Mouse (Mus musculus) intestine, embryonic 15.5 days (tissue): ENCODE measurements around the gene Olfr473. TPM values are rescaled to one million over a fixed set of nuclear protein-coding genes. Genes with fewer than 3 reads are reported as not detected.
"Not testable (repeated sequence)": the region's sequence is repeated elsewhere in the genome, so short reads cannot be mapped to it uniquely, and the experiment has no call there.

Experiments
- ATAC-seq: fragments of 200-750 bp; cut with Nextera tagmentation; 2 replicates; pipeline ENCODE4 v1.8.0; 2017; ENCODE audit warnings: moderate TSS enrichment, moderate library complexity
- H3K27ac ChIP-seq: fragments of 300-500 bp; sonication (generic); 2 replicates; pipeline ENCODE4 v1.5.1; 2015; ENCODE audit warnings: mild to moderate bottlenecking, inconsistent platforms
- H3K27me3 ChIP-seq: fragments of 300-500 bp; sonication (generic); replicated peaks from 2 replicates; pipeline ENCODE4 v1.6.1; 2015; ENCODE audit warnings: inconsistent platforms
- H3K36me3 ChIP-seq: fragments of 300-500 bp; sonication (generic); 2 replicates; pipeline ENCODE4 v1.6.1; 2015; ENCODE audit warnings: inconsistent platforms
- H3K4me1 ChIP-seq: fragments of 300-500 bp; sonication (generic); replicated peaks from 2 replicates; pipeline ENCODE4 v1.6.1; 2015; ENCODE audit warnings: inconsistent platforms
- H3K4me2 ChIP-seq: fragments of 300-500 bp; sonication (generic); replicated peaks from 2 replicates; pipeline ENCODE4 v1.6.1; 2015; ENCODE audit warnings: mild to moderate bottlenecking, inconsistent platforms
- H3K4me3 ChIP-seq: fragments of 300-500 bp; sonication (generic); replicated peaks from 2 replicates; pipeline ENCODE4 v1.5.1; 2015; ENCODE audit warnings: inconsistent platforms
- H3K9ac ChIP-seq: fragments of 300-500 bp; sonication (generic); 2 replicates; pipeline ENCODE4 v1.6.1; 2015; ENCODE audit warnings: inconsistent platforms
- H3K9me3 ChIP-seq: fragments of 300-500 bp; sonication (generic); 2 replicates; pipeline ENCODE4 v1.6.1; 2016; ENCODE audit warnings: inconsistent platforms
- WGBS: fragments of 180-500 bp; shearing (Covaris S2); methylation state at CpG from one replicate; pipeline ENCODE4 v1.1.7; 2015; 5-methylcytosine and 5-hydroxymethylcytosine counted together
- polyA plus RNA-seq: library from polyadenylated mRNA; unstranded; fragments of >200 nt; fragmentation: Nextera tagmentation; extraction: Ambion mirVana; gene quantifications from 2 replicates; pipeline ENCODE4 v1.2.1, GENCODE M21; 2015

The Olfr473 gene
- polyA plus RNA-seq, result not detected in 2 replicates

- no peak within 1 kb of the TSS for H3K27ac ChIP-seq
- no peaks in the 10 kb centered on the region for H3K4me1 ChIP-seq
- H3K4me2 ChIP-seq, result no peak within 1 kb of the TSS
- no peak within 1 kb of the TSS for H3K9ac ChIP-seq
- 89% methylated on average over 1 of the region's 1 CpGs for WGBS
- H3K4me3 ChIP-seq, result no peak within 1 kb of the TSS
- H3K27me3 ChIP-seq, result no peaks in the 10 kb centered on the region
- ATAC-seq, result no peak
- H3K9me3 ChIP-seq, result no peaks in the 10 kb centered on the region
- H3K36me3 ChIP-seq, result no peaks in the 10 kb centered on the region
Observed at GRCm38 (mm10) chr7:107930146-107930545, at the start of gene Olfr473. Gene Olfr473, plus strand, starts transcription at chr7:107930446.

GRCm38 (mm10) chr7:107897602-107898001 is 32.6 kb upstream of the Olfr473 start, which contains the start of gene Olfr472:
Gene Olfr472, plus strand, starts transcription at chr7:107897902.
- no peaks in the 10 kb centered on the region for H3K9me3 ChIP-seq
- H3K9ac ChIP-seq, result no peak within 1 kb of the TSS
- no peaks in the 10 kb centered on the region for H3K27me3 ChIP-seq
- no peak for ATAC-seq
- H3K36me3 ChIP-seq, result no peaks in the 10 kb centered on the region
- H3K4me1 ChIP-seq, result no peaks in the 10 kb centered on the region
- H3K27ac ChIP-seq, result no peak within 1 kb of the TSS
- no peak within 1 kb of the TSS for H3K4me3 ChIP-seq
- no peak within 1 kb of the TSS for H3K4me2 ChIP-seq

- 95% methylated on average over 12 of the region's 12 CpGs for WGBS
- not testable (repeated sequence) for H3K27me3 ChIP-seq, H3K4me1 ChIP-seq, H3K27ac ChIP-seq, H3K9me3 ChIP-seq, ATAC-seq, H3K4me3 ChIP-seq, H3K4me2 ChIP-seq, H3K36me3 ChIP-seq, H3K9ac ChIP-seq
Observed at GRCm38 (mm10) chr7:107952539-107952938, 22.3 kb downstream of the Olfr473 start.

- H3K9me3 ChIP-seq, result no peaks in the 10 kb centered on the region
- H3K27ac ChIP-seq, result no peak within 1 kb of the TSS
- H3K4me3 ChIP-seq, result no peak within 1 kb of the TSS
- no peaks in the 10 kb centered on the region for H3K4me1 ChIP-seq
- ATAC-seq, result no peak
- H3K9ac ChIP-seq, result no peak within 1 kb of the TSS
- no peaks in the 10 kb centered on the region for H3K27me3 ChIP-seq
- no peaks in the 10 kb centered on the region for H3K36me3 ChIP-seq
- 88% methylated on average over 1 of the region's 1 CpGs for WGBS
- no peak within 1 kb of the TSS for H3K4me2 ChIP-seq
Observed at GRCm38 (mm10) chr7:107954343-107954742, 24.1 kb downstream of the Olfr473 start, which contains the start of gene Olfr474. Gene Olfr474, plus strand, starts transcription at chr7:107954643.

- Histone ChIP-seq H3K9me3 (no peaks in the 10 kb centered on the region), H3K4me1 (no peaks in the 10 kb centered on the region), H3K36me3 (no peaks in the 10 kb centered on the region), H3K27ac (no peak within 1 kb of the TSS), H3K27me3 (no peaks in the 10 kb centered on the region), H3K9ac (no peak within 1 kb of the TSS), H3K4me3 (no peak within 1 kb of the TSS), H3K4me2 (no peak within 1 kb of the TSS)
- 60% methylated on average over 1 of the region's 1 CpGs for WGBS
- no peak for ATAC-seq
Observed at GRCm38 (mm10) chr7:107964503-107964902, 34.3 kb downstream of the Olfr473 start, which contains the start of gene Olfr476. Gene Olfr476, plus strand, starts transcription at chr7:107964803.

Other genes with a start within 250 kb of the Olfr473 start
- 0.14 and 0.15 TPM in 2 replicates for gene Cyb5r2, start 172.4 kb upstream of the Olfr473 start, polyA plus RNA-seq
- gene Ovch2, start 129.2 kb upstream of the Olfr473 start, polyA plus RNA-seq, result not detected in 2 replicates
- gene Olfr467, start 118.2 kb upstream of the Olfr473 start, polyA plus RNA-seq, result not detected in 2 replicates
- not detected in 2 replicates for gene Olfr469, start 104.9 kb upstream of the Olfr473 start, polyA plus RNA-seq
- gene Olfr470, start 83.0 kb upstream of the Olfr473 start, polyA plus RNA-seq, result not detected in 2 replicates
- not detected in 2 replicates for gene Olfr472, start 32.5 kb upstream of the Olfr473 start, polyA plus RNA-seq
- not detected in 2 replicates for gene Olfr474, start 24.2 kb downstream of the Olfr473 start, polyA plus RNA-seq
- not detected in 2 replicates for gene Olfr476, start 34.4 kb downstream of the Olfr473 start, polyA plus RNA-seq
- not detected in 2 replicates for gene Olfr477, start 56.2 kb downstream of the Olfr473 start, polyA plus RNA-seq
- not detected in 2 replicates for gene Olfr478, start 103.5 kb downstream of the Olfr473 start, polyA plus RNA-seq
- gene Olfr479, start 120.2 kb downstream of the Olfr473 start, polyA plus RNA-seq, result not detected in 2 replicates
- not detected in 2 replicates for gene Olfr480, start 136.9 kb downstream of the Olfr473 start, polyA plus RNA-seq
- gene Olfr481, start 149.4 kb downstream of the Olfr473 start, polyA plus RNA-seq, result not detected in 2 replicates
- 0.09 TPM in 1 of 2 replicates, not detected in the other for gene Olfr482, start 167.1 kb downstream of the Olfr473 start, polyA plus RNA-seq
- not detected in 2 replicates for gene Olfr483, start 170.4 kb downstream of the Olfr473 start, polyA plus RNA-seq
- gene Olfr484, start 197.0 kb downstream of the Olfr473 start, polyA plus RNA-seq, result not detected in 2 replicates
- not detected in 2 replicates for gene Olfr485, start 229.4 kb downstream of the Olfr473 start, polyA plus RNA-seq
- not detected in 2 replicates for gene Olfr486, start 242.3 kb downstream of the Olfr473 start, polyA plus RNA-seq